Mouse (Mus musculus) right cerebral cortex, adult 2 months (tissue): Measurements from ENCODE around the gene Ms4a10.

Source experiments
- DNase-seq, 2 experiments: peaks; one replicate each; pipeline ENCODE4 v3.0.0; 2021 to 2022; ENCODE audit warnings: low spot score in 2 of 2

Ms4a10 gene

DNA sequence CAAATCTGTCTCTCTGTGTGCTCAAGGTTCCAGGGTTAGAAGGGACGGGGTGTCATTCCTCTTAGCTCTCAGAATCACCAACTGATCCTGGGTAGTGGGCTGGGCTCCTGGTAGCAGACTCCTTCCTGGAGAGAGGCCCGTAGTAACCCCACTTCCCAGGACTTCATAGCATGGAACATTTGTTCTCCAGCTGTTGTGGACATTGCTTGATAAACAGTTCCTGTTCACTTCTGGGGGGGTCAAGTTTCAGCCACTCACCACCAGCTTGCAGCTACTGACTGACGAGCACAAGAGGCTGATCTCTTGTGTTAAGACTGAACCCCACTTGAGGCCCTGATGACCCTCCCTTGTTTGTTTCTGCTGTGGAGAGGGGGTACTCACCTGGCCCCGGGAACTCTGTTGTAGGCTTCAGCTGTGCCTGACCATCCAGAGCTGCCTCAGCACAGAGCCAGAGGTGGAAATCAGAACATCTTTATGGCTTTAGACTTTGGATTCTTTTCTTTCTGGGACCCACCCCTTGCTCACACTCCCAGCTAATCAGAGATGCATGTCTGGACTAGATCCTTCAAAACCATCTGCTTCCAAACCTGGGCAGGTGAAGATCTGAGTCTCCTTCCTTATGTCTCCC lies at the start of gene Ms4a10:
Gene Ms4a10, minus strand, starts transcription at position 433 of the 628 bp plus-strand sequence.
- no peak for DNase-seq

DNA sequence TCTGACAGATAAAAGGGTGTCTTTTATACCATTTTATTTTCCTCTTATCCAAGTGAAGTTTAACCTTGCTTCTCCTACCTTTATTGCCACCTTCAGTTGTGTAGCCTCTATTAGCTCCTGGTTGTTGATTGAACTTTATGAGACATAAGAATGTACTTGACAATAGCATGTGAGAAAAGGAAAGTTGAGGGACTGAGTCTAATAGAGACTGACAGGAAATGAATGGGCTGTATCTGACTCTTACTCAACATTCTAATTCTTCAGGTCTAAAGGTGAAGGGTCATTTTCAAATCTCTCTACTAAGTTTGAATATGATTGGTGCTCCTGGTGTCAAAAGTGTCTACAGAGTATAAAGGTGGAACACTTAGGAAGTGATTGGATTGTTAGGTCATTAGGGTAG lies 47.9 kb upstream of the Ms4a10 start:
- no peak for DNase-seq

DNA sequence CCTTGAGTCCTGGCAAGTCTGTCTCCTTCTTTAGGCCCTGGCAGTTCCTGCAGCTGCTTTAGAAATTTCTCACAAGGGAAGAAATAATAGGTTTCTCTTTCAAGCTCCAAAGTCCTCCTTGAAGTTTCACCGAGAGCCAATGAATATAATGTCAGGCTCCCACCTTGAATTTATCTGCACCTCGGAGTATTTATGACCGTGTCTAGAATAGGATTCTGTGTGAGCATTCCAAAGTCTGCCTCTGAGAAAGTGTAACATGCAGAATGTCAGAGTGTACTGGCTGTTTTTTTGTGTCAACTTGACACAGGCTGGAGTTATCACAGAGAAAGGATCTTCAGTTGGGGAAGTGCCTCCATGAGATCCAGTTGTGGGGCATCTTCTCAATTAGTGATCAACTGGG lies 43.4 kb upstream of the Ms4a10 start, which contains the start of gene Ms4a18:
Gene Ms4a18, minus strand, starts transcription at position 141 of the 400 bp plus-strand sequence.
- no peak for DNase-seq

DNA sequence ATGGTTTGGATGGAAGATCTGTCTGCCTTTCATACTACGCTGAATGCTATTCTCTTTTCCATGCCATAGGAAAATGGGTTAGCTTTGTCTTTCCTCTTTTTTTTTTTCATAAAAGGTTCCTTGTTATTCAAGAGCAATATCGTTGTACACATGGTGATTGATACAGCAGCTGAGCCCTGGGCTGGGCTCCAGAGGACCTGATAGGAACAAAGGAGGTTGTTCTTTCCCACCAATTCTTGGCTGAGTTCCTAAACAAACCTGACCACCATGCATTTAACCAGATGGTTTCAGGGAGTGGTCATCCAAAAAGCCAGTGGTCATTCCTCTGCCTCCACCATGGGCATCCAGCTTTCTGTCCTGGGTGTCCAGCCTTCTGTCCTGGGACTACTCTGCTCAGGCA lies 42.8 kb upstream of the Ms4a10 start:
- no peak for DNase-seq

DNA sequence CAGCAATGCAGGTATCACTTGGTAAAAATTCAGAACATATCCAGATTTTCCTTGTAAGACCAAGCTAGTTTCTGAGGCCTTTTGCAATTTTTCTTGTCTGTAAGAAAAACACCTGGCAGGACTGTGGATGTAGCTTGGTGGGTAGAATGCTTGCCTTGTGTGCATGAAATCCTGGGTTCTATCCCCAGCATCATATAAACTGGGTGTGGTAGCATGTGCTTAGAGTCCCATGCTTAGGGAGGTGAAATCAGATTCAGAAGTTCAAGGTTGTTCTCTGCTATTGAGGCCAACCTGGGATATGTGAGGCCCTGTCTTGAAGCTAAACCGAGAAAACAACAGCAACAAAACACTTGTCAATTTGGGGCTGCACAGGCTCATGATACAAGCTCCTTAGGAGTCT lies 41.5 kb upstream of the Ms4a10 start:
- no peak for DNase-seq

DNA sequence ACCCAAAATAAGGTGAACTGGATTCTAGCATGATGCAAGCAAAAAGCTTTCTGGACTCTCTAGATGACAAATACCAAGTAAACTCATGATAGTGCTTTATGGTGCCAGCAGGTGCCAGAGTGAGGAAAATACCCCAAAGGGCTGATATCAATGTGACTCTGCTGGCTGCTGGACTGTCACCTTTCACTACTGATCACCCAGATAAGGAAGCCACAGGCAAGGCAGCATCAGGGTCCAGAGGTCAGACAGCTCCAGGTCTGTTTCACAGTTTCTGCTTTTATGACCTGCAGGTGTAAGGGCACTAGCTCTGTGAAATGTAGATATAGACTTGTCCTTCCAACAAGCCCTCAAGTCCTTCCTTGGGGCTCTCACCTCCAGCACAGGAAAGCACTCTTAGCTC lies 41.0 kb upstream of the Ms4a10 start:
- no peak for DNase-seq

DNA sequence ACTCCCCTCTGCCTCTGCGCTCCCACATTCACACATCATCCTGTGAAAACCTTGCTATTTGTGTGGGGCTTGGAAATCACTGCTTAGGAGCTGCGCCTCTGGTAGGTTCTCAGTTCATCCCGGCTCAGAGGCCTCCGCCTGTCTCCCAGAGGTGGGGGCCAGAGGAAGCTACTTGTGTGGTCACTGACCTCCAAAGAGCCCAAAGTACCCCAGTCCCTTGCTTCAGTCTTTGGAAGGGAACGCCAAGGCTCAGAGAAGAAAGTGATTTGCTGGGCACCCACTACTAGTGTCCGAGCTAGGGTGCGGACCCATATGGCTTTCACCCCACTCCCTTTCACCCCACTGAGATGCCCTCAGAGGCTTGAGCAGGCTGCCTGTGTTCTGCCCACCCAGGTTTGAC lies 18.7 kb upstream of the Ms4a10 start, which contains the start of gene Ms4a15:
Gene Ms4a15, minus strand, starts transcription at position 101 of the 400 bp plus-strand sequence.
- DNase-seq: no peak

DNA sequence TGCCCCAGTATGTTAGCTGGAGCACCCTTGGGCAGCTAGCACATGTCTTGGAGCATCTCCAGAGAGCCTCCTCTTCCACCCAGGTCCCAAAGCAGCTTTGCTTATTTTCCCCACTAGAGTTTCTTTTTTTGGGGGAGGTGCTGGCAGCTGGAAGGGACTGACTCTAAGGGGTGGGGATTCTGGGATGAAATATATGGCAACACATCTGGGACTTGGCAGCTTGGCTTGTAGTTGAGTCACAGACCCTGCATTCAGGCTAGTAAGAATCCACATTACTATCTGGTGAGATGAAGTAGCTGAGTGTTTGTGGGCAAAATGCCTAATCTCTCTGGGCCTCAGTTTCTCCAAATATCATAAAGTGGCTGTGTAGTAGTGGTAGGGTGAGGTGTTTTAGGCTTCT lies 17.4 kb upstream of the Ms4a10 start:
- DNase-seq: no peak

DNA sequence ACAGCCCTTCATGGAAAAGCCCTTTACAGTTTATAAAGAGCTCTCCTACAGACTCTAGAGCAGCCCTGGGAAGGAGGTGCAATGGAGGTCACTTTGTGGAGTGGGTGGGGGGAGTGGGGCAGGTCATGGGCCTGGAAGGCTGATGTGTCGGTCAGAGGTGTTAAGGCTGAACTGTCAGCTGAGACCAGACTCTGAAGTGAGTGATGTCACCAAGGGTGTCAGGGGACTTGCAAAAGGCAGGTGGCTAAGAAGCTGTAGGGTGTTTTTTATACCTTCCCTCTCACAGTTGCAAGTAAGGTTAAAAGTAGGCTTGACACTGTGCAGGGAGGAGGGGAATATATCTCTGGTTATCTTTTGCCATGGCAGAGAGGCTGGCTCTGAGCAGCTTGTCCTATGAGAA lies 16.3 kb upstream of the Ms4a10 start:
- DNase-seq: no peak

DNA sequence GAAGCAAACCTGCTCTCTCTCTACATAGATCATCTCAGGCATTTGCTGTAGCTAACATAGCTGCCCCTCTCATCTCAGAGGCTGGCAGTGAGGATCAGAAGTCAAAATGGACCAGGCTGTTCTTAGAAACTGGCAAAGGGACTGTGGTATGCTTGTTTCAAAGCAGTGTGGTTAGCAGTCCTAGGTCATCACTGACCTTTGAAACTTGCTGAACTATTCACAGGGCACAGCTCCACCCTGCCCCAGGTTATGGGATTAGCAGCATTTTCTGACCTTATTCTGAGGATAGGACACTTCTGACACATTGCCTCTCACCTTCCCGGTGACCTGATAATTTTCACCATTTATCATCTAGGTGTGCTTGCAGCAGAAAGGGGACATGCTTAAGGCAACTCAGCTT lies 14.1 kb upstream of the Ms4a10 start:
- DNase-seq: no peak

DNA sequence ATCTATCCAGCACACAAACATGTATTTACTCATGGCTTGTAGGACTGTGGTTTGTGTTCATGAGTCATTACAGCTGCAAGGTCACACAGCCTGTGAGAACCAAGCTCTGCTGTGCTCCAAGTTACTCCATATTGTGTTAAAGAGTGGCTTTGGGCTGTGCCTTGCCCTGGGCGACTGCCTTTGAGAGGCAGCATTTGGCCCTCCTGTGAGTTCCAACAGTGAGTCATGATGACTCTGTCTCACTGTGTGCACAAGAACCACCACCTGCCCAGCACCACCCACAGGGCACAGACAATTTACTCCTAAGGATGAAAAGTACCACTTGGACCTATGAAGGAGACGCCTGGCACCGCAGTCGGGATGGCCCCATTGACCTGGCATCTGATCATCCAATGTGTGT lies 11.4 kb upstream of the Ms4a10 start:
- DNase-seq: no peak

DNA sequence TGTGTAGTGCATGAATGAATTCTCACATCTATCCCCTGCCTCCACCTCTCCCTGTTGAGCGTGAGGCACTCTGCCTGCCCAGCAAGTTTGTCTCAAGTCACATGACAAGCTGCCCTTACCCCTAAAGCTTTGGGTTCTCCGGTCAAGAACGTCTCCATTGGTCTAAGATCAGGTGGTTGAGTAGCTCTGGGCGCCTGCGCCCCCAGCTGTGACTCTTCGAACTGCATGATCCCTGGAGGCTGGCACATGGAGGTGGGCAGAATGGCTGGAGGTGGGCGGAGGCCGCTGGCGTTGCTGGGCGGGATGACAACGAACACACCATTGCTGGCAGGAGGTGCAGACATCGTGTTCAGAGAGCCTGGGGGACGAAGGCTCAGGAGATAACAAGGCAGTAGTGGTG lies 10.1 kb upstream of the Ms4a10 start:
- DNase-seq: no peak

DNA sequence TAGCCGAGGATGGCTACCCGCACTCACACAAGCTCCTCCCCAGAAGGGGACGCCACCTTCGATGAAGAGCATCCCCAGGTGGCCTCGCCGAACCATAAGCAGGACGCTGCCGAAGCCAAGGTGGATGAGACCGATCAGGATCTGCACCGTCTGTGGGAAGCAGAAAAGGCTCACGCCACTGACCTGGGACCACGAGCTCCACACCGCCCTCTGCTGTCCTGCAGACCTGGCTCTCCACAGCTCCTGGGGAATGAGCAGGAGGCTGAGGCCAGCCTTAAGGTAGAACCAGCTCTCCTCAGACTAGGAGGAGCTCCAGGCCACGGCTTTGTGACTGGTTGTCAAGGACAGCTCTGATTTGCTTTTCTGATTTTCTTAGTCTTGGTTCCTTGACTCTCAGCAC lies 8.7 kb upstream of the Ms4a10 start:
- no peak for DNase-seq

DNA sequence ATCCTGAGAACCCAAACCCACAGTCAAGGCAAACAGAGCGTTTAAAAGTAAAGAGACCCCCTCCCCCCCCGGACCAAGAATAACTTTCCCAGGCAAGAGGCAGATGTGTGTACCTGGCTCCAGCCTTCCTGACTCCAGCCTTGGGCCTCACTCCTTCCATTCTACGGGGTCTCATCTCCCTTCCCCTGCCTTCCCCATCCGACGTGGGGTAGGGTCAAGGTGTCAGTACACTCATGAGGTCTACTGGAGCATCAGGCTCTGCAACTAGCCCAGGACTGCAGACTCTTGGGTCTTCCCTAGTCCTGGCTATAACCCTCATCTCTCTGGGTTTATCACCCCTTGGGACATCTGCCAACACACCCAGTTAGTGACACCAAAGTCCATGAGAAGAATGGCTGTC lies 5.7 kb upstream of the Ms4a10 start:
- no peak for DNase-seq

DNA sequence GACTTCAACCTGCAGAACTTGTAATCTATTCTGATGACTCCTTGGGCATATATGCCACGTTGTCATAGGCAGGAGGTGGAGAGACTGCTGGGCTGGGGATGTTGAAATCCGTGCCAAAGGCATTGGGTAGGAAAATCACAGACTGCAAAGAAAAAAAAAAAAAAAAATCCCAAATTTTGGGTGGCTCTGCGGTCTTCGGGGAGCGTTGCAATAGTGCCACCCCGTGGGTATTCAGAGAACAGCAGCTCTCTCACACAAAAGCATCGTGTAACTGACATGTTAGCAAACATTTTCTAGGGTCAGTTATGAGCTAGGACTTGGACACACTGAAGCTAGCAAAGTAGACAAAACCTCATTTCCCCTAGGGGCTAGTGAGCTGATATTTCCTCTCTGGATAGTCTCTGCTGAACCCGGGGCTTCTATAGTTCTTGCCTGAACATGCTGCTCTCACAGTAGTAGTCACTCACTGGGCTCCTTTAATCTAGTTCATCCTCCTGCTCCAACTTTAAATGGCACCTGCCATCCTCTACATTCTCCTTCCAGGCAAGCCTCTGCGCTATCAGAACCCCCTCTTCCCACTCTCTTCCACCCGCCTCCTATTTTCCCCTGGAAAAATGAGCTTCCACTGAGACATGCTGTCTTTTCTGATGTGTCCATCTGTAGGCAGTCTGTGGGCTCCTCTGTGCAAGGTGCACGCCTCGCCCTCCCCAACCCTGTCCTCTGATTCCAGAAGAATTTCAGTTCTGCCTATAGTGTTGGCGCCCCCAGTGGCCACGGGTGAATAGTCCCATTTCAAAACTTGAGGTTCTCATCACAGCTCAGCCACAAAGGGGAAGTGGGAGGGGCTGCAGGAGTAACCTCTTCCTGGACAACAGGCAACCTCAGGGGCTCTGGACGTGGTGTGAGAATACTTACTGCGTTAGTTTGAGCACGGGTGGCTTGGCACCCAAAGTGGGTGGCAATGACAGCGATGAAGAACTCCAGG lies 5.0 kb upstream of the Ms4a10 start:
- DNase-seq: peak; percentile 70 to 78

DNA sequence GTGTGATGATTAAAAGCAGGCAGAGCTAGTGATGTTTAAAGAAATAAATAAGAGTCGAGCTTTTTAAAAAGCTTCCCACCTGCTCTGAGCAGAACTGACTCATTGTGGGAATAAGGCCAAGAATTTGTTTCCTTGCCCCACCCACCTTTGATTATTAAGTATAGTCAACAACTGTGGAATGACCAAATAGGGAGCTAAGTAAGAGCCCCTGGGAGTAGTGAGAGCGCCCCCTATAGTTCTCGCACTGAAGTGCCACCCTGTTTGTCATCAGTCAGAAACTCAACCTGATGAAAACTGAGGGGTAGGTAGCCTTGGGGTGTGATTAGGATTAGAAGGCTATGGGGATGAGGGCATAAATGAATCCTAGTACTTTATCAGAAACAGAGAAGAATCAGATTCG lies 1.8 kb upstream of the Ms4a10 start:
- DNase-seq: peak in 1 of 2 experiments; percentile 18

DNA sequence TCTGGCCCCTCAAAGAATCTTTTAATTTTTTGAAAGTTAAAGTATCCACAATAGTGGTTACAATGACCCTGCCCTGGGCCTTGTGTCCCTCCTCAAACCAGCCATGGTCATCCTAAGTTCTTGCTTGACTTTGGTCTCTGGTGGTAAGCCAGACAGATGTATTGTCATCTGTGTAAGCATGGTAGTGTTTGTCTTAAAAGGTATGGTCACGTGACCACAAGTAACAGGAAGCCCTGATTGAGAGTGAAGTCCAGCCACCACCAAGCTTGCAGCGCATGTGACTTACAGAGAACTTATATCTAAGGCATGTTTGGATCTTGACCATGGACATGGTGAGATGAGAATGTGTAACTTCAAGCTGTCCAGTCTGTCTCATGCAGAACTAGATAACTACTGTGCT lies 717 bp upstream of the Ms4a10 start:
- DNase-seq: no peak

DNA sequence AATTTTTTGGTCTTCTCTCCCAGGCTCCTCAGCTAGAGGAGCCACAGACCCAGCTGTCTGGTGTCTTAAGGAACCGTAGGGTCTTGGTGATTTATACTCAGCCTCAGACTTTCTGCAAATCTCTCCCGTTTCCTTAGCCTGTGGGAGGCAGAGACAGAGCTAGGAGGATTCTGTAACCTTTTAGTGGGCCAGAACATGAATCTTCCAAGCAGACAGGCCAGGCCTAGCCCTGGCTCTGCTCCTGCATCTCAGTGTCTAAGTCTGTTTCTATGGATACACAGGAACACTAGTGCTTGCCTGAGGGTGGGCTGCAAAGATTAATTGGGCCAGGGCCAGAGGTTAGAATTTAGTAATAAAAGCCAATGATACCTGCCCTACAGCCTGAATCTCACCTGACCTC lies 1.3 kb downstream of the Ms4a10 start:
- no peak for DNase-seq

DNA sequence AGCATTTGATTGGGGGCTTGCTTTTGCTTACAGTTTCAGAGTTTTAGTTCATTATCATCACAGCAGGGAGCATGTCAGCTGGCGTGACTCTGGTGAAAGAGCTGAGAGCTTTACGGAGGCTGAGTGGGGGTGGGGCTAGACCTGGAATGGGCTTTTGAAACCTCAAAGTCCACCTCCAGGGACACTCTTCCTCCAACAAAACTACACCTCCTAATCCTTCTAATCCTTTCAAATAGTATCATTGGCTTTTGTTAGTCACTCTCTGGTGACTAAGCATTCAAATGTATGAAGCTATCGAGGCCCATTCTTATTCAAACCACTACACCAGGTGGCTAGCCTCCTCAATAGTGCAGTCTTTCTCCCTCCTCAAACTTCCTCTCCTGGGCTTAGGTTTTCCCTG lies 1.8 kb downstream of the Ms4a10 start:
- no peak for DNase-seq

DNA sequence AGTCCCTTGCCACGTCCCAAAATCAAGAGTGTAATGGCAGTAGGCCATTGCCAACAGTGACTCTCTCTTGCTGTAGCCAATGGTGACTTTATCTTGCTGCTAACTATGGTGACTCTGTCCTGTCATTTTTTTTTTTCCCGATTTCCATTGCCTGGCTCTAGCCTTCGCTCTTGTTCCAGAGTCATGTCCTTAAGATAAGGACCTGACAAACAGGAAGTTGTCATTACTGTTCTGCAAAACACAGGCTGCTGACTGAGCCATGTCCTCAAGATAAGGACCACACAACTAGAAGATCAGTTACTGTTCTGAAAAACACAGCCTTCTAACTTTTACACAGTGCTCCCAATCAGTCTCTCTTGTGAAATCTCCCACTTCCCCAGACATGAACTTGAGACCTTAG lies 4.0 kb downstream of the Ms4a10 start:
- DNase-seq: no peak

DNA sequence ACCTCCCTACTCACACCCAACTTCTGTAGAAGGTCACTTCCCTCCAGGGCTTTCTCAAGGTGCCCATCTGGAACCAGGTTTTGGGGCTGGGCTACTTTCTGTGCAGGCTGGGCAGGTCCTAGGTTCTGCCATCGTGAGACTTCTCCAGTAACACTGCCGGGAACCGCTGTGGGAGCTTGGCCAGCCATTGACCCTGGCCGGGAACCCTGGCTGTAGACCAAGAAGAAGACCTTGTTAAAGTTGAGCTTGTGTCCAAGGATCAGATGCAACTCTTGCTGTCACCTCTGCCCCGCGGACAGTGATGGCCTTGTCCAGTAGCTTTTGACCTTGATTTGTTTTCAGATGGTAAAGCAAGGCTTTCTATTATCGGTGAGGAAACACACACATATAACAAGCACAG lies 5.9 kb downstream of the Ms4a10 start:
- DNase-seq: no peak

DNA sequence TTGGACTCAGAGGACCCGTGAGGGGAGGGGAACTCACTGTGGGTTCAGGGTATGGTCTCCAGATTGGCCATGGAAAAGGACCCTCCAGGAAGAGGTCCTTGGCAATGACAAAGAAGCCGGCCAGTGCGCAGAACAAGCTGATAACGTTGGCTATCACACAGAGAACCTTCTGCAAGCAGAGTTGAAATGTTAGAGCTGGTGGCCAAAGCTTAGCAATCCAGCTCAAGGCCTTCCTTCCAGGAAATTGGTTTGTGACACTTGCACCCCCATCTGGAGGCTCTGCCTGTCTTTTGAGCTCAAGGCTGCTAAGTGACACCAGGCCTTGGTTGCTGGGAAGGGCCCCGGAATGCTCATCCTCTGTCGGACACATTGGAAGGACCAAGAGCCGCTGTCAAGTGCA lies 8.7 kb downstream of the Ms4a10 start:
- no peak for DNase-seq

DNA sequence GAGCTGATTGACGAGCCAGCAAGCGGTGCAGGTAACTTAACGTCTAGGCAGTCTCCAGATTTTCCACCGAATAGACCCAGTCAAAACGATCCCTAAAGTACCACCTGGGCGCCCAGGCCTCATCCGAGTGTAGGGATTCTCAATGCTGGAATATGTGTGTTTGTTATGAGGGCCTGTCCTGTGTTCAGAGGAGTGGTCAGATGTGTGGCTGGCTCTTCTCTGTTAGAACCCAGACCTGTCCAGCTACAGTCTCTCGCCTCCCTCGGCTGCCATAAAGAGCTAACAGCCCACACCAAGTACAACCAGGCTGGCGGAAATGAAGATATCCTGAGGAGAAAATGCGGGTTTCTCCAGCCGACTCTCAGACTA lies 14.5 kb downstream of the Ms4a10 start:
- no peak for DNase-seq
